Mouse (Mus musculus): ENCODE results near the gene Dpp7. TPM values are rescaled to one million over a fixed set of nuclear protein-coding genes. Genes with fewer than 3 reads are reported as not detected.

Dpp7 gene
- total and polyA plus RNA-seq, 3 experiments = 16.2 to 21.0 (median 20.9) TPM

GRCm38 (mm10) chr2:25356208-25357079, at the start of gene Dpp7 (continued):
- no peak; the same call in 1 of the 2 replicates for TF ChIP-seq ELF1 (IDR thresholded peaks at IDR 0.05; ENCODE audit: low read depth, low read length)

- TF ChIP-seq RCOR1 (conservative IDR thresholded peaks at IDR 0.05; ENCODE audit: low read depth, low read length) (no peak), MAX (IDR thresholded peaks at IDR 0.05; ENCODE audit: low read length) (no peak), CHD1 (IDR thresholded peaks at IDR 0.05; ENCODE audit: low read depth, low read length) (no peak), KAT2A (IDR thresholded peaks at IDR 0.05; ENCODE audit: insufficient replicate concordance, low read length) (no peak), TBP (conservative IDR thresholded peaks at IDR 0.05; ENCODE audit: low read depth, low read length) (no peak)
- Histone ChIP-seq H3K27ac (ENCODE audit: insufficient read depth, low read depth) (no peak overlapping the region), H3K9ac (ENCODE audit: insufficient read depth, low read depth) (no peak overlapping the region), H3K9me3 (replicated peaks; ENCODE audit: low read length) (no peaks in the 10 kb centered on the region), H3K79me2 (replicated peaks; ENCODE audit: control insufficient read depth, extremely low read depth, insufficient read depth, poor library complexity, severe bottlenecking) (no peaks in the 10 kb centered on the region), H3K27me3 (replicated peaks) (peaks cover 92% of the 10 kb centered on the region), H3K4me2 (ENCODE audit: insufficient read depth, low read depth, poor library complexity, severe bottlenecking) (no peak overlapping the region), H3K4me3 (replicated peaks in 1 of 3; ENCODE audit: low read depth in 2 of 3, low read length in 2 of 3, poor library complexity in 1 of 3) (no peak overlapping the region), H3K36me3 (replicated peaks in 1 of 2; ENCODE audit: control insufficient read depth in 1 of 2, insufficient read depth in 1 of 2, low read length in 1 of 2) (no peaks in the 10 kb centered on the region), H3K4me1 (ENCODE audit: control insufficient read depth in 1 of 2, insufficient read depth in 2 of 2) (no peaks in the 10 kb centered on the region)
- in situ Hi-C loops (cut with MboI; ENCODE audit: low pct_ligation_motif_present, low pct_unique_long_range_greater_than_20kb, low sequenced_read_pairs) (loop anchor here (5.0 kb wide), 1 partner anchor 37 kb away; the partner anchor contains the start of gene Uap1l1), dilution Hi-C loops (cut with MboI; ENCODE audit: extremely low pct_ligation_motif_present, extremely low pct_unique_long_range_greater_than_20kb, low sequenced_read_pairs) (no loop called here)
- no peak for DNase-seq (ENCODE audit: extremely low read depth)
Measured at GRCm38 (mm10) chr2:25403994-25404393, 47.8 kb upstream of the Dpp7 start.

- H3K9me3 ChIP-seq (replicated peaks; ENCODE audit: low read length) = no peaks in the 10 kb centered on the region
- H3K4me3 ChIP-seq (replicated peaks in 1 of 3; ENCODE audit: low read depth in 2 of 3, low read length in 2 of 3, poor library complexity in 1 of 3) = peak overlapping the region in 1 of 3 experiments; percentile 64
- H3K4me1 ChIP-seq (ENCODE audit: control insufficient read depth in 1 of 2, insufficient read depth in 2 of 2) = no peaks in the 10 kb centered on the region
- H3K27me3 ChIP-seq (replicated peaks) = peaks cover 93% of the 10 kb centered on the region
- no peak for TF ChIP-seq MAZ (IDR thresholded peaks at IDR 0.05; ENCODE audit: low read depth, low read length)
- TF ChIP-seq SIN3A (IDR thresholded peaks at IDR 0.05; ENCODE audit: low read length) = no peak
- TF ChIP-seq IRF4 (IDR thresholded peaks at IDR 0.05; ENCODE audit: low read depth, low read length) = no peak
- TF ChIP-seq MAFK (IDR thresholded peaks at IDR 0.05; ENCODE audit: insufficient replicate concordance, low read length) = no peak
- no peak for TF ChIP-seq CTCF (conservative IDR thresholded peaks at IDR 0.05 in 1 of 2, IDR thresholded peaks at IDR 0.05 in 1 of 2; ENCODE audit: low read depth in 2 of 2, low read length in 2 of 2)
- 0 out of 2 replicates have a peak, but pooled peaks have one; percentile 34 for TF ChIP-seq MXI1 (IDR thresholded peaks at IDR 0.05; ENCODE audit: low read depth, low read length)
- no peak for TF ChIP-seq ZKSCAN1 (IDR thresholded peaks at IDR 0.05; ENCODE audit: borderline replicate concordance, low read depth, low read length)
- no peak for TF ChIP-seq CHD2 (IDR thresholded peaks at IDR 0.05; ENCODE audit: low read length)
- TF ChIP-seq ZMIZ1 (IDR thresholded peaks at IDR 0.05; ENCODE audit: low read depth, low read length) = no peak
- TF ChIP-seq JUN (IDR thresholded peaks at IDR 0.05; ENCODE audit: insufficient read depth, low read depth, low read length) = no peak
- TF ChIP-seq JUND (conservative IDR thresholded peaks at IDR 0.05; ENCODE audit: low read depth, low read length) = no peak
- no peak for TF ChIP-seq POLR2A (IDR thresholded peaks at IDR 0.05; ENCODE audit: low read depth, low read length)
- TF ChIP-seq KAT2A (IDR thresholded peaks at IDR 0.05; ENCODE audit: insufficient replicate concordance, low read length) = no peak
- no peak for TF ChIP-seq TCF12 (IDR thresholded peaks at IDR 0.05; ENCODE audit: low read depth, low read length)
- TF ChIP-seq ETS1 (conservative IDR thresholded peaks at IDR 0.05; ENCODE audit: low read depth, low read length) = no peak
- TF ChIP-seq UBTF (IDR thresholded peaks at IDR 0.05; ENCODE audit: low read depth, low read length) = peak; percentile 64; the same call in 1 of the 2 replicates
- TF ChIP-seq RAD21 (IDR thresholded peaks at IDR 0.05; ENCODE audit: low read depth, low read length) = no peak
- TF ChIP-seq NRF1 (IDR thresholded peaks at IDR 0.05; ENCODE audit: low read depth, low read length) = peak; percentile 74
- no peak for TF ChIP-seq CHD1 (IDR thresholded peaks at IDR 0.05; ENCODE audit: low read depth, low read length)
- no peak for TF ChIP-seq E2F4 (IDR thresholded peaks at IDR 0.05; ENCODE audit: insufficient replicate concordance, low read depth, low read length)
- TF ChIP-seq MAX (IDR thresholded peaks at IDR 0.05; ENCODE audit: low read length) = no peak
- no peak for TF ChIP-seq ELF1 (IDR thresholded peaks at IDR 0.05; ENCODE audit: low read depth, low read length)
- no peak for TF ChIP-seq POLR2AphosphoS2 (IDR thresholded peaks at IDR 0.05; ENCODE audit: low read depth, low read length)
- no peak for TF ChIP-seq SMC3 (IDR thresholded peaks at IDR 0.05; ENCODE audit: low read depth, low read length)
- dilution Hi-C loops (cut with MboI; ENCODE audit: extremely low pct_ligation_motif_present, extremely low pct_unique_long_range_greater_than_20kb, low sequenced_read_pairs) (no loop called here), in situ Hi-C loops (cut with MboI; ENCODE audit: low pct_ligation_motif_present, low pct_unique_long_range_greater_than_20kb, low sequenced_read_pairs) (loop anchor here (5.0 kb wide), 1 partner anchor 36 kb away; the partner anchor contains the start of gene Uap1l1)
- no peak for DNase-seq (ENCODE audit: extremely low read depth)
- peak overlapping the region; percentile 63 for H3K4me2 ChIP-seq (ENCODE audit: insufficient read depth, low read depth, poor library complexity, severe bottlenecking)
- H3K36me3 ChIP-seq (replicated peaks in 1 of 2; ENCODE audit: control insufficient read depth in 1 of 2, insufficient read depth in 1 of 2, low read length in 1 of 2) = no peaks in the 10 kb centered on the region
- H3K27ac ChIP-seq (ENCODE audit: insufficient read depth, low read depth) = no peak overlapping the region
- no peak overlapping the region; the same call in 1 of the 2 replicates for H3K9ac ChIP-seq (ENCODE audit: insufficient read depth, low read depth)
- H3K79me2 ChIP-seq (replicated peaks; ENCODE audit: control insufficient read depth, extremely low read depth, insufficient read depth, poor library complexity, severe bottlenecking) = no peaks in the 10 kb centered on the region
Measured at GRCm38 (mm10) chr2:25402972-25403601, 46.9 kb upstream of the Dpp7 start.

Data from CH12.LX (cell line).